Mouse (Mus musculus) induced T-regulatory cell, adult 2 months (primary cell): ENCODE measurements around the gene Exoc3l.

Experiments
- DNase-seq: peaks from one replicate; pipeline ENCODE4 v3.0.0-alpha.2; 2012; ENCODE audit warnings: low read depth

Exoc3l gene

DNA sequence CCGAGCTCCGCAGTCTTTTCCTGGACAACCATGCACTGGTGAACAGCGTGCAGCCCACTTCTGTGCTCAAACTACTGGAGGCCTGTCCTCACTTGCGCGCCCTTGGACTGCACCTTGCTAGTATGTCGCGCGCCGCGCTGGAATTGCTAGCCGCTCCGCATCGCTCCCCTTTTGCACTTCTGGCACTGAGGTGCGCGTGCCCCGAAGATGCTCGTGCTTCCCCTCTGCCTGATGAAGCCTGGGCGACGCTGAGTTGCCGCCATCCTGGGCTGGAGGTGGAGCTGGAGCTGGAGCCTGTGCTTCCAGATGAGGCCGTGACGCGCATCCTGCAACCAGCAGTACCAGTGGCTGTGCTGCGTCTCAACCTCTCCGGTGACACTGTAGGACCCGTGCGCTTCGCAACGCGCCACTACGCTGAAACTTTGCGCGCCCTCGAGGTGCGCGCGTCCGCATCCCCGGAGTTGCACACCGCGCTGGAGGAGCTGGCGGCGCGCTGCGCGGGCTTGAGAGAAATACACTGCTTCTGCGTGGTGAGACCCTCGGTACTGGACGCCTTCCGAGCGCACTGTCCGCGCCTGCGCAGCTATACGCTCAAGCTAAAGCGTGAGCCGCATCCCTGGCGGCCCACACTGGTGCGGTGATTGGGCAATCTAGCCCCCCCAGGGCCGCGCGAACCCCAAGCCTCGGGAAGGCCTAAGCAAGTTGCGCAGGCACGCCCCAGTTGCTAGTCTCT lies 27.4 kb downstream of the Exoc3l start:
- no peak for DNase-seq

- peak; percentile 84 for DNase-seq
These were observed 29.1 kb downstream of the Exoc3l start for GRCm38 (mm10) chr8:105266775-105267174.

- peak; percentile 88 for DNase-seq
These were observed 30.8 kb downstream of the Exoc3l start for GRCm38 (mm10) chr8:105265128-105265527.

GRCm38 (mm10) chr8:105264024-105264982 lies 31.6 kb downstream of the Exoc3l start, which contains the start of the genes Tradd and Fbxl8:
Gene Tradd (minus strand): TSS chr8:105264609.
Gene Fbxl8 (plus strand): TSS chr8:105264648.
- DNase-seq: peak; percentile 87

- peak; percentile 25 for DNase-seq
These were observed 32.5 kb downstream of the Exoc3l start for GRCm38 (mm10) chr8:105263244-105263912.

GRCm38 (mm10) chr8:105261326-105261980 lies 34.4 kb downstream of the Exoc3l start:
- no peak for DNase-seq

DNA sequence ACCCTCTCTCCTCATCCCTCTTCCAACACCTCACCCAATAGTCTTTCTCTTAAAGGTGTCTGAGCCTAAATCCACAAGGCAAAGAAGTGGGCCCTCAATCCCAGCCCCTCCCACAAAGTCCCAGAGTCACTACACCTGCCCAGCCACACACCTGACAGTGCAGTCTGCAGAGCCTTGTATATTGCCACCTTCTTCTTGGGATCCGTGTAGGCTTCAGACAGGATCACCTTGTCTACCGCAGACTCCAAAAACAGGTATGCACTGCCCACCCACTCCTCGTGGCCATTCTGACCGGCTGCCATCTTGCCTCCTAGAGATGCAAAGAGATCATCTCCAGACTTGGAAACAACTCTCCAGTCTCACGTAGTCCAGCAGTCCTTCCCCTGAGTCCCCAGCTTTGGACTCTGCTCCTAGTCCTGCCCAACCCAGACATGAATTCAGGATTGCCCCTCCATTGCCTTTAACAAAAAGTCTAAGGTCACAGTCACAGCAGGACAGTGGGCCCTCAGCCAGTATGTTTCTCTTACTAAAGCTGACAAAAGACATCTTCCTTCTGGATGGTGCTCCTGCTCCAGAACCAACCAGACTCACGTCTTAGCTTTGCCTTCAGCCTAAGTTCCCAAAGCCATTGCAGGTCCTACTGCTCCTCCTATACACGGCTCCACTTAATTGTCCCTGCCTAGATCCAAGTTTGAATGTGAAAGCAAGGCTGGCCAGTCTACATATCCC lies 35.4 kb downstream of the Exoc3l start:
- DNase-seq: no peak

- DNase-seq: peak; percentile 80
These were observed 36.1 kb downstream of the Exoc3l start for GRCm38 (mm10) chr8:105259721-105260320.

DNA sequence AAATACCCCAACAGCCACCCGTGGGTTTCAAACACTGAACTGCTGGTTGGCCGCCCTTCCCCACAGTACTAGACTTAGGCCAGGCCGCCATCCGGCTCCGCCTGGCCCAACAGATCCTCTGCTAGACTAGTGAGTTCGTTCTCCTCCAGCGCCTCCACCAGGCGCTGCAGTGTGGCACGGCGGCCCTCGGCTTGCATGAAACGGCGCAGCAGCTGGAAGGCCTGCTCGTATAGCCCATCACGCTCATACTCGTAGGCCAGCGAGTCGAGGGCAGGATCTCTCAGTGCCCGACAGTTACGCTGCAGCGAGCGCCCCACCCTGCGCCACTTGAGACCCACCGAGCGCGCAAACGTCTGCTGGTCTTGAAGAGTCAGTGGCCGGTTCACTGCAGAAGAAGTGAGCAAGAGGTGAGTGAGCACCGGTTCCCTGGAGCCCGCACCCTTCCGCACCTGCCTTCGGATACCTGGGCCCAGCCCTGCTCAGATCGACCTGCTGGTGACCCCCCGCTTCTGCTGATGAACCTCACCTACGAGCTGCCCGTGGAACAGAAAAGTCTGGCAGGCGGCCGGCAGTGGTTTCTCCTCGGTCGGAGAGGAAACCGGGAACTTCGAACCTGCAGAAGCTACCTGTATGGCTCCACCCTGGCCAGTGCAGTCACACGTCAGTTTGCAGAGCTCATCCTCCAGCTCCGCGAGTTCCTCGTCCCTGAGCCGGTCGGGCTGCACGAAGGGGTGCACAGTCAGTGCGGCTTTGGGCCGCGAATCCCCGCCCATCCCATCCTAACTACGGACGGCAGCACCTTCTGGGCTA lies 36.8 kb downstream of the Exoc3l start:
- DNase-seq: no peak

GRCm38 (mm10) chr8:105257318-105258114 lies 38.4 kb downstream of the Exoc3l start:
- no peak for DNase-seq

DNA sequence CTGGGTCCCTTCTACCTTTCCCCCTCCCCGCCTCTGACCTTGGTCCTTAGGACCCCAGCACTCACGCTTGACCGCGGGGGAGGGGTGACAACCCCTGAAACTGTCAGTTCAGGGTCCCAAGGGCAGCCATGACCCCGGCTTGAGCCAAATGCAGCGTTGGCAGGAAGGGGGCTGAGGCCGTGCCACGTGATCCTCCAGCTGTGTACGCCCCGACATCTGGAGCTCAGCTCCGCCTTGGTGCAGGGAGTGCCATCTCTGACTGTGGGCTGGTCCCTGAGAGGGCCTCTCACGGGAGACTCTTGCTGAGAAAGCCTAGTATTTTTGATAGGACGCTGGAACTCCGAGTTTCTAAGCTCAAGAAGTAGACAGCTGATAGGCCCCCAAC lies 40.9 kb downstream of the Exoc3l start, which contains the start of gene B3gnt9:
Gene B3gnt9, minus strand, starts transcription at position 188 of the 385 bp plus-strand sequence.
- peak; percentile 71 for DNase-seq

DNA sequence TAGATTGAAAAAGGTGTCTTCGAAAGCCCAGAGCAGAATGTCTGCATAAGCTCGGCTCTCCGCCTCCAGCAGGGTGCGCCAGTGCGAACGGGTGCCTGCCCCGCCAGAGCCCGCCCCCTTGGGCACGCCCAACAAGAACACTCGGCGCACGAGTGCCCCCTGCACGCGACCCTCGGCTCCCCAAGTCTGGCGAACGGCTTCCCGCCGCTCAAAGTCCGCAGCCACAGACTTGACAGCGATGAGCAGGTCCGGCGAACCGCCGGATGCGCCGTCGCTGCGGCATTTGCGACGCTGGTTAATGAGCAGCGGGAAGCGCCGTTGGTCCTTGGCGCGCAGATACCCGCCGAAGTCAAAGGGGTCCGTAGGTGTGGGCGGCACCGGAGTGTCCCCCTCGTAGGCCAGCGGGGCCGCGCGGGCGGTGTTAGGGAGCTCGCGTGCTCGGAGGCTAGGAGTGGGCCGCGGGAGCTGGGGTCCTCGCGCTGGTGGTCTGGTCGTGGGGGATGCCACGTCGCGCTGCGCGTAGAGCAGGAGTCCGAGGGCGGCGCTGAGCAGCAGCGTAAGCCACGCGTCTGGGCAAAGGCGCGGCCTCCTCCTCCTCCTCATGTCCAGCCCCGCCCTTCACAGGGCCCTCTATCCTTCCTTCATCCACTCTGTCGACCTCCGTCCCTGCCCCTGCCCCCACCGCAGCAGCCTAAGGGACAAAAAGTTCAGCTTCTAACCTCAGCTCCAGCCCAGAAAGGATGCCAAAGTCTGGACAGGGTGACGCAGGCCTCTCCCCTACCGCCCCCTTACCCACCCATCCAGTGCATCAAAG lies 41.5 kb downstream of the Exoc3l start:
- DNase-seq: peak; percentile 91

- DNase-seq: no peak
These were observed 42.1 kb downstream of the Exoc3l start for GRCm38 (mm10) chr8:105253766-105254151.

DNA sequence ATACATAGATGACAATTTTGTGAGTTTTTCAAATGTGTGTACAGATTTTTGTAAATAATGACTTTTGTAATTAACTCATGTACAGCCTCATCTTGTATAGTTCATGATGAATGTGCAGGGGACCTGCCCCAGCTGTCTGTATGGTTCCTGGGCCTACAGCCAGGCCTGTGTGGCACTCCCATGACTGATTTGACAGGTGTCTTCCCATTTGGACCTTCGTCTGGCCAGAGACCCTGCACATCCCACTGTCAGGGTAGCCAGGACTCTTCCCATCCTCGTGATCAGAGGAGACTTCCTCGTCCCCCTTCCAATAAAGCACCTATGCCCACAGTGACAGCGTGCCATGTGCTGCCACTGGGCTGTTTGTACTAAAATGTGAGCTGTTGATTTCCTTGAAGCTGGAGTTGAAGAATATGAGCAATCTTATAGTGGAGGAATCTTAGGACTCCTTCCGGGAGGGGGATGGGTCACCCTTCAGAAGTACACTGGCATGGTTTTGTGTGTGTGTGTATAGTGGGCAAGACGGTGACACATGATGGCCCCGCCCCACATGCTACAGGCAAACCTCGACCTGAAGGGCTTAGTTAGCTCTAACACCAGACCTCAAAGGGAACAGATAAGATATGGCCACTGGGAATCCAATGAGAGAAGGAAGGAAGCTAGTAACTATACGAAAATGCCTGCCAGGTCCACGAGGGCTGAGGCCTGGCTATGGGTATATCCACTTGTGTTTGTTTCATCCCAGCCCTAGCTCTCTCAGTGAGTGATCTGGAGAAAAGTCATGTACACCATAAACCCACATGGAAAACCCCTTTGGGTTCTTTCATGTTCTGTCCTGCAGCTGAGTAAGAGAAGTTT lies 43.0 kb downstream of the Exoc3l start:
- DNase-seq: no peak

DNA sequence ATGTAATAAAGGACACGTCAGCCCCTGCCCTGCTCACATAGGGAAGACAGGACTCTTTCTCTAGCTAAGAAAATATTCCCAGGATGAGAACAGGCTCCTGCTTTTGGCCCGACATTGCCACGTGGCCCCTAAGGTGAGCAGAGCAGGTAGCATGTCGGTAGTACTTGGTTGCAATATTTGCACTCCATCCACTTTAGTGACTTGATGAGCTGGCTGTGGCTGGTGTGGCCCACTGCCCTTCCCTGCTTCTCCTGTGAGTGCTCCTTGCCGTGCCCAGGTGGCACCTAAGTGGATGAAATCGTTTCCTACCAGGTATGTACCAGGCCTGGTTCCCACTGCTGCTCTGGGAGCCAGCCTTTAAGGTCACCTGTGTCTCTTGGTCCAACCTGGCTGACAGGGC lies 43.9 kb downstream of the Exoc3l start:
- DNase-seq: no peak

GRCm38 (mm10) chr8:105241016-105241415 lies 54.9 kb downstream of the Exoc3l start:
- DNase-seq: no peak
